Mouse (Mus musculus) kidney, adult 2 months (tissue): ENCODE results near the gene Zbtb32. TPM values are rescaled to one million over a fixed set of nuclear protein-coding genes. Genes with fewer than 3 reads are reported as not detected.

ENCODE experiments used
- DNase-seq: peaks from one replicate; pipeline ENCODE4 v3.0.0; 2021
- H3K27ac ChIP-seq: fragments of 200-500 bp; 2 replicates; pipeline ENCODE4 v1.5.1; 2012; ENCODE audit warnings: low read depth, low read length, control low read depth, inconsistent platforms; ENCODE audit not compliant: insufficient read depth
- H3K27me3 ChIP-seq: fragments of 200-500 bp; replicated peaks from 2 replicates; pipeline ENCODE4 v1.6.1; 2012; ENCODE audit warnings: mild to moderate bottlenecking, moderate library complexity, low read length, inconsistent platforms; ENCODE audit not compliant: control insufficient read depth, insufficient read depth
- H3K36me3 ChIP-seq: fragments of 200-500 bp; 2 replicates; pipeline ENCODE4 v1.6.1; 2012; ENCODE audit warnings: mild to moderate bottlenecking, moderate library complexity, low read length, inconsistent platforms; ENCODE audit not compliant: control insufficient read depth, insufficient read depth
- H3K4me1 ChIP-seq: fragments of 200-500 bp; 2 replicates; pipeline ENCODE4 v1.6.1; 2011; ENCODE audit warnings: low read length; ENCODE audit not compliant: control insufficient read depth, insufficient read depth
- H3K4me3 ChIP-seq: fragments of 200-500 bp; 2 replicates; pipeline ENCODE4 v1.5.1; 2011; ENCODE audit warnings: mild to moderate bottlenecking, low read depth, low read length, control low read depth; ENCODE audit not compliant: insufficient read depth
- CTCF ChIP-seq: fragments of 200-500 bp; conservative IDR thresholded peaks from 2 replicates; pipeline ENCODE4 v1.5.1; 2011; ENCODE audit warnings: low read depth, mild to moderate bottlenecking, control low read depth, low read length, moderate library complexity, mixed read lengths; ENCODE audit not compliant: insufficient read depth, insufficient read length
- POLR2A ChIP-seq: fragments of 200-500 bp; IDR thresholded peaks from one replicate; pipeline ENCODE4 v1.6.1; 2011; ENCODE audit warnings: low read depth, low read length, control low read depth
- WGBS: fragments of 180-500 bp; shearing (Covaris S2); methylation state at CpG from one replicate; pipeline ENCODE4 v1.1.7; 2018; 5-methylcytosine and 5-hydroxymethylcytosine counted together
- polyA plus RNA-seq: library from polyadenylated mRNA; depleted of rRNA; stranded (reverse); fragments of >200 nt; gene quantifications from 2 replicates; pipeline ENCODE4 v1.2.3, GENCODE M21; 2012

Gene Zbtb32
- polyA plus RNA-seq, 1 experiment: 1.3 TPM

DNA sequence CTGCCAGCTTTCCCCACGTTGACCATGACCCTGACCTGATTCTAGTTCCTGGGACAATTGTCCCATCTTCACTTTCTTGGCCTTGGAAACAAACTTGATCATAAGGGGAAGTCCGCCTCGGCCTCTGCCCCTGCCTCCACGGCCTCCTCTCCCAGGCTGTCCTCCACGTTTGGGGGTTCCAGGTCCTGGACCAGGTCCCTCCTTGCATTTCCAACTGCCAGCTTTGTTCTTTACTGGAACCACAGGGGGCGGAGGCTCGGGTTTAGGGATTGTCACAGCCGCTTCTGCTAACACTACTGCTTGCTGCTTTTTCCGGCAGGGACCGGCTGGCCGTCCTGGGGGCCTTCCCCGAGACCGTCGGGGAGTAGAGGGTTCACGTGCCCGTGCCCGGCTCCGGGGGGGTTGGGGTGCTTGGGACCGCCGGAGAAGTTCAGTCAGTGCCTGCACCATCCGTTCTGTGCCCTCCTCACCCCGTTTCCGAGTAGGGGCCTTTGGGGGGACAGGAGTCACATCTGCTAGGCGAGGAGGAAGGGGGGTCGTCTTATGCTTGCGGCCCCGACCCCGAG is 12.2 kb downstream of the Zbtb32 start:
- no peak overlapping the region for H3K27ac ChIP-seq
- H3K4me3 ChIP-seq: no peak overlapping the region
- no peak for DNase-seq
- H3K36me3 ChIP-seq: no peaks in the 10 kb centered on the region; the same call in none of the 2 replicates
- whole genome bisulfite sequencing: 76% methylated on average over 28 of the region's 28 CpGs
- H3K27me3 ChIP-seq: no peaks in the 10 kb centered on the region
- peaks cover 10% of the 10 kb centered on the region; the same call in 1 of the 2 replicates for H3K4me1 ChIP-seq
- TF ChIP-seq CTCF (no peak), POLR2A (no peak)

DNA sequence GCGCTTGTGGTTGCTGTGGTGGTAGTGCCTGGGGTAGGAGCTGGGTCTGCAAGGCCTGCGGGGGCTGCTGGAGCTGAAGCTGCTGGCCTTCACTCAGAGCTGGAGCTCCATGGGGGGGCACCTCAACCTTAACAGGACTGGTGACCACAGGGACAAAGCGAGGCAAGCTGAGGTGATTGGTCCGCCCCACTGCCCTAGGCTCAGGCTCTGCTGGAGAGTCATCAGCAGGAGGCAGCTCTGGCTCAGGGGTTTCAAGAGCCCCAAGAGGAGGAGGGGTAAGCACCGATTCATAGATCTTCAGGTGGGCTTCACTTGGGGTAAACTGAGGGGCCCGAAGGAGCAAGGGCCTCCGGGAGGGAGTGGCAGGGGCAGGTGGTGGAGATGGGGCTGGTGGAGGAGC is 13.5 kb downstream of the Zbtb32 start:
- H3K36me3 ChIP-seq: no peaks in the 10 kb centered on the region; the same call in none of the 2 replicates
- TF ChIP-seq CTCF: no peak
- TF ChIP-seq POLR2A: no peak
- H3K4me1 ChIP-seq: peaks cover 8% of the 10 kb centered on the region; the same call in 1 of the 2 replicates
- DNase-seq: no peak
- H3K27me3 ChIP-seq: no peaks in the 10 kb centered on the region
- H3K27ac ChIP-seq: no peak overlapping the region
- no peak overlapping the region for H3K4me3 ChIP-seq
- WGBS: 96% methylated on average over 7 of the region's 7 CpGs

DNA sequence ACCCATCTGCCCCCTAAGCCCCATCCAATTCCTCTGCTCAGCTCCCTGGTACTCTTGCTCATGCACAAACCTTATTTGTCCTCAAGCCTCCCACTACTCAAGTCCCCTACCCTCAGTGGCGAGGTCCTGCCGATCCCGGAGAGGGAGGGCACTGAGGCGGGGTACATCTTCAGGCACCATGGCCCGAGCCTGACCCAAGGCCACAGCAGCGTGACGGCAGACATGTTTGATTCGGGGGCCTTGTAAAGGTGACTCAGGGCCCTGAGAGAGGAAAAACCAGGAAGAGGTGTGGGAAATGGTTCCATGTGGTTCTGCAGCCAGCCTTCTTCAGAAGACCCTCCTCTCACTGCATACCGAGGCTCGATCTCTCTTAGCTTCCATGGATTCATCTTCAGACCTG is 14.4 kb downstream of the Zbtb32 start:
- Histone ChIP-seq H3K36me3 (no peaks in the 10 kb centered on the region; the same call in none of the 2 replicates), H3K4me1 (peaks cover 6% of the 10 kb centered on the region; the same call in 1 of the 2 replicates), H3K4me3 (no peak overlapping the region), H3K27me3 (no peaks in the 10 kb centered on the region), H3K27ac (no peak overlapping the region)
- 86% methylated on average over 10 of the region's 10 CpGs for WGBS
- no peak for TF ChIP-seq POLR2A
- no peak for DNase-seq

DNA sequence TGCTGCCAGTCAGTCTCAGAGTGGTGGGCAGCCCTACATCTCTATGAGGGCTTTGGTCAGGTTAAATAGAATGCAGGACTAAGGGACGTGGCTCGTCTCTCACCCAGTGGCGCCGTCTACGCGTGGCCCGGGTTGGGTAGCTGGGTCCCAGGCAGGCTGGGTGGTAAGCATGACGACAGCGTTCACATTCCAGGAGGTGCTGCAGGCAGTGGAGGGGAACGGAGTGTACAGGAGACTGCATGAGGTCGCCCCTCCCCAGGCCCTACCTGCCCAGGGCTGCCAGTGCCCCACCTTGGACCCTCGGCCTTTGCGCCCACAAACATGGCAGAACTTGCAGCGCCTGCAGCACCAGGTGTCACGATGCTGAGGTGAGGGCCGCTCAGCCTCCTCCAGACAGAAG is 17.2 kb downstream of the Zbtb32 start:
- no peaks in the 10 kb centered on the region for H3K4me1 ChIP-seq
- TF ChIP-seq POLR2A (no peak), CTCF (no peak)
- no peak overlapping the region; the same call in 1 of the 2 replicates for H3K27ac ChIP-seq
- H3K27me3 ChIP-seq: no peaks in the 10 kb centered on the region
- H3K36me3 ChIP-seq: no peaks in the 10 kb centered on the region; the same call in none of the 2 replicates
- H3K4me3 ChIP-seq: no peak overlapping the region
- 66% methylated on average over 16 of the region's 16 CpGs for WGBS
- DNase-seq: no peak

DNA sequence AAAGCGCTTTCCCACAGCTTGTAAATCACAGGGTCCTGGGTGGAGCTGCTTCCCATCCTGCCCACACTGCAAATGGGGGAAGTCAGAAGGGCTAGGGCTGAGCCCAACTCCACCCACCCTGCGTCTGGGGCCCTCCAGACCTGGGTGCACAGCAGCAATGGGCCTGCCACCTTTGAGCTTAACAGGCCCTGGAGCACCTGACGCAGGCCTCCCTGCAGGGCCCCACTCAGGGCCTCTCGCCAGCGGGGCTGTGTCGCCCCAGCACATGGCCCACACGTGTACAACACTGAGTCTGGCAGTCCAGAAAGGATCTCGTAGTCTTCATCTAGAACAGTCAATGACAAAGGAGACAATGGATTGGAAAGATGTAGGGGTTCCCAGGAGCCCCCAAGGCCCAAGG is 18.8 kb downstream of the Zbtb32 start:
- Histone ChIP-seq H3K36me3 (peaks cover under 1% of the 10 kb centered on the region), H3K4me1 (no peaks in the 10 kb centered on the region), H3K27ac (no peak overlapping the region), H3K27me3 (no peaks in the 10 kb centered on the region), H3K4me3 (no peak overlapping the region)
- no peak for DNase-seq
- WGBS: 89% methylated on average over 8 of the region's 8 CpGs
- TF ChIP-seq CTCF (no peak), POLR2A (no peak)

DNA sequence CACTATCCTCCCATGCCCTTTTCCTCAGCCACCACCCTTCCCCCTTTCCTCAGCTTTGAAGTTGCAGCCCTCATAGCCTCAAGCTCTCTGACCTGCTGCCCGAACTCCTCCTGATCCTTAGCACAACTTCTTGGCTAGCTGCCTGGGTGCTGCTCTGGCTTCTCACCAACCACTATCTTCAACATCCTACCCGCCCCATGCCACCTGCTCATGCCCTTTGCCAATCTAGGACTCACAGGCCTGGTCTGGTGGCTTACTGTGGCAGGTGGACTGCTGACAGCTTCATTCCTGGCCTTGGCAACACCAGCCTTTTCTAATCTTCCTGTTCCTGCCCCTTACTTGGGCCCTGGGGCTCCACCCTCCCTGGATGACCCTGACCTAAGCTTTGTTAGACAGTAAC is 25.7 kb downstream of the Zbtb32 start:
- peak; percentile 81 for DNase-seq
- WGBS: 28% methylated on average over 2 of the region's 2 CpGs
- H3K4me3 ChIP-seq: no peak overlapping the region

DNA sequence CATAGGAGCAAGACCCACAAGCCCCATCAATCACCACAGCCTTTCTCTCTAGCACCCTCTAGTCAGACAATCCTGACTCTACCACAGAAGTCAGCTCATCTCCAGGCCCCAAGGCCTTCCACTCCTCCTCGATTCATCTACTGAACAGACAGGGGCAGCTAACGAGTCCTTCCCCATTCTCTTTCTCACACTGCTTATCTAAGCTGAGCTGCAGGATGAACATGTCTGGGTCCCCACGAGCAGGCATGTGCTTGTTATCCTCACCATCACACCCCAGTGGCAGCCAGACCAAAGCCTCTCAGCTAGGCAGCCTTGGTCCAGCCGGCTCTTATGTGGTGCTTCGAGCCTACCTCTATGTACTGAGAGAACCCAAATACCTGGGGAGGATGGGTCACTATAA is 26.3 kb downstream of the Zbtb32 start:
- no peak for DNase-seq
- peaks cover 5% of the 10 kb centered on the region; the same call in 1 of the 2 replicates for H3K36me3 ChIP-seq
- TF ChIP-seq CTCF: no peak
- TF ChIP-seq POLR2A: no peak
- no peaks in the 10 kb centered on the region for H3K4me1 ChIP-seq
- H3K27me3 ChIP-seq: no peaks in the 10 kb centered on the region
- no peak overlapping the region for H3K27ac ChIP-seq
- 87% methylated on average over 5 of the region's 5 CpGs for WGBS
- H3K4me3 ChIP-seq: no peak overlapping the region

More for the DNA sequence above, 25.7 kb downstream of the Zbtb32 start:
- H3K36me3 ChIP-seq: peaks cover 5% of the 10 kb centered on the region; the same call in 1 of the 2 replicates
- no peak for TF ChIP-seq CTCF
- TF ChIP-seq POLR2A: no peak
- H3K4me1 ChIP-seq: no peaks in the 10 kb centered on the region
- H3K27me3 ChIP-seq: no peaks in the 10 kb centered on the region
- H3K27ac ChIP-seq: no peak overlapping the region

DNA sequence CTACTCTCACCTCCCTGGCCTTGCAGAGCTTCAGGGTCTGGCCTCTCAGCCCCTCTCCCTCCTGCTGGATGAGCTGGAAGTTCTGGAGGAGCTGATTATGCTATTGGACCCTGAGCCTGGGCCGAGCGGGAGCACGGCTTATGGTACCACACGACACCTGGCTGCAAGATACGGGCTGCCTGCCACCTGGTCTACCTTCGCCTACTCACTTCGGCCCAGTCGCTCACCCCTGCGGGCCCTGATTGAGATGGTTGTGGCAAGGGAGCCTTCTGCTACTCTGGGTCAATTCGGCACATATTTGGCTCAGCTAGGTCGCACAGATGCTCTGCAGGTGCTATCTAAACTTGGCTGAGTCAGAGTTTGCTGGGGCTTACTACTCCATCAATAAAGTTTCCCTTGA is 31.2 kb downstream of the Zbtb32 start:
- TF ChIP-seq CTCF (no peak), POLR2A (no peak)
- Histone ChIP-seq H3K36me3 (peaks cover 1% of the 10 kb centered on the region; the same call in 1 of the 2 replicates), H3K4me3 (no peak overlapping the region), H3K27ac (no peak overlapping the region), H3K27me3 (no peaks in the 10 kb centered on the region), H3K4me1 (peaks cover 3% of the 10 kb centered on the region; the same call in 1 of the 2 replicates)
- 90% methylated on average over 11 of the region's 11 CpGs for WGBS
- no peak for DNase-seq
